Mouse (Mus musculus): ENCODE measurements around the gene Rnf11. TPM values are rescaled to one million over a fixed set of nuclear protein-coding genes. Genes with fewer than 3 reads are reported as not detected.

Gene Rnf11
- polyA plus RNA-seq, 1 experiment: 16.1 TPM

GRCm38 (mm10) chr4:109432668-109433375, 51.7 kb downstream of the Rnf11 start:
- no peak overlapping the region for H3K27ac ChIP-seq (ENCODE audit: control insufficient read depth, insufficient read depth, low read length)
- H3K36me3 ChIP-seq (ENCODE audit: control insufficient read depth, insufficient read depth, low read length): no peaks in the 10 kb centered on the region
- WGBS: 93% methylated on average over 16 of the region's 16 CpGs
- H3K27me3 ChIP-seq (ENCODE audit: control insufficient read depth, insufficient read depth, low read length): no peaks in the 10 kb centered on the region
- H3K4me3 ChIP-seq (ENCODE audit: control insufficient read depth, insufficient read depth, low read length): no peak overlapping the region
- TF ChIP-seq POLR2A (IDR thresholded peaks at IDR 0.05; ENCODE audit: control insufficient read depth, extremely low read depth, insufficient read depth, low read length, poor library complexity) (no peak), CTCF (IDR thresholded peaks at IDR 0.05; ENCODE audit: borderline replicate concordance, control insufficient read depth, extremely low read depth, insufficient read depth, low read length, poor library complexity) (no peak)
- H3K4me1 ChIP-seq (replicated peaks; ENCODE audit: control insufficient read depth, insufficient read depth, low read length): no peaks in the 10 kb centered on the region; the same call in 1 of the 2 replicates
- DNase-seq: no peak

DNA sequence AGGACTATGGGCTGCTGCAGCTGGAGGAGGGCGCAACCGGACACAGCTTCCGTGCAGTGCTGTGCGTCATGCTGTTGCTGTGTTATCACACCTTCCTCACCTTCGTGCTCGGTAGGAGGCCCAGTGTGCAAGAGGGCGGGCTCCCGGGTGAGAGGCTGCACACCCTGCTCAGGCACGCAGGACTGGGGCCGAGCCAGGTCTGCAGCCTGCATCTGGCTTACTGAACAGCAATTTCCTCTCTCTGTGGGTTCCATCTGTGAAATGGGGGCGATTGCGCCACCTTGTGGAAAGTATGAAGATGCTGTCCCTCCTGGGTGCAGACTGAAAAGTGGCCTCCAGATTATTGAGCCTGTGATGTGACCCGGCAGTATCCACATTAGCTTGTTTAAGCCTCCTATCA, 53.7 kb downstream of the Rnf11 start:
- H3K4me3 ChIP-seq (ENCODE audit: control insufficient read depth, insufficient read depth, low read length): no peak overlapping the region

DNA sequence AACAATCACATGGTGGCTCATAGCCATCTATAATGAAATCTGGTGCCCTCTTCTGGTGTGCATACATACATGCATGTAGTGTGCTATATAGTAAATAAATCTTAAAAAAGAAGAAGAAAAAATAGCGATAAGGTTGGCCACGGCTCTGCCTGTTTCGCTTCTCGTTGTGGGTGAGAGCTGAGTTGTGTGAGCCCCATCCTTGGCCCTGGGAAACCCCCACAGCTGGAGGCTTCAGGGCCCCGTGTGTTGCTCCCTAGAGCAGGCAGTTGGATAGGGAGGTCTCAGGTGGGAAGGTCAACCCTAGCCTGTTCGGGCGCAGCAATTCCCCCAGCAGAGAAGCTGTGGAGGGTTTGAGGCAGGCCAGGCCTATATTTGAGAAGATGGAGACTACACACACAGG, 54.3 kb downstream of the Rnf11 start:
- no peaks in the 10 kb centered on the region for H3K36me3 ChIP-seq (ENCODE audit: control insufficient read depth, insufficient read depth, low read length)
- no peaks in the 10 kb centered on the region; the same call in 1 of the 2 replicates for H3K4me1 ChIP-seq (replicated peaks; ENCODE audit: control insufficient read depth, insufficient read depth, low read length)
- TF ChIP-seq CTCF (IDR thresholded peaks at IDR 0.05; ENCODE audit: borderline replicate concordance, control insufficient read depth, extremely low read depth, insufficient read depth, low read length, poor library complexity) (no peak), POLR2A (IDR thresholded peaks at IDR 0.05; ENCODE audit: control insufficient read depth, extremely low read depth, insufficient read depth, low read length, poor library complexity) (no peak)
- no peaks in the 10 kb centered on the region for H3K27me3 ChIP-seq (ENCODE audit: control insufficient read depth, insufficient read depth, low read length)
- no peak for DNase-seq
- no peak overlapping the region for H3K27ac ChIP-seq (ENCODE audit: control insufficient read depth, insufficient read depth, low read length)
- no peak overlapping the region for H3K4me3 ChIP-seq (ENCODE audit: control insufficient read depth, insufficient read depth, low read length)
- 87% methylated on average over 7 of the region's 7 CpGs for WGBS

More for the DNA sequence above, 53.7 kb downstream of the Rnf11 start:
- WGBS: 47% methylated on average over 13 of the region's 13 CpGs
- H3K36me3 ChIP-seq (ENCODE audit: control insufficient read depth, insufficient read depth, low read length): no peaks in the 10 kb centered on the region
- TF ChIP-seq POLR2A (IDR thresholded peaks at IDR 0.05; ENCODE audit: control insufficient read depth, extremely low read depth, insufficient read depth, low read length, poor library complexity): no peak
- peak; percentile 64; the same call in 1 of the 2 replicates for TF ChIP-seq CTCF (IDR thresholded peaks at IDR 0.05; ENCODE audit: borderline replicate concordance, control insufficient read depth, extremely low read depth, insufficient read depth, low read length, poor library complexity)
- no peaks in the 10 kb centered on the region; the same call in 1 of the 2 replicates for H3K4me1 ChIP-seq (replicated peaks; ENCODE audit: control insufficient read depth, insufficient read depth, low read length)
- DNase-seq: peak; percentile 48
- no peak overlapping the region for H3K27ac ChIP-seq (ENCODE audit: control insufficient read depth, insufficient read depth, low read length)
- H3K27me3 ChIP-seq (ENCODE audit: control insufficient read depth, insufficient read depth, low read length): no peaks in the 10 kb centered on the region

GRCm38 (mm10) chr4:109427058-109427457, 57.5 kb downstream of the Rnf11 start:
- Histone ChIP-seq H3K36me3 (ENCODE audit: control insufficient read depth, insufficient read depth, low read length) (no peaks in the 10 kb centered on the region), H3K4me3 (ENCODE audit: control insufficient read depth, insufficient read depth, low read length) (no peak overlapping the region), H3K27ac (ENCODE audit: control insufficient read depth, insufficient read depth, low read length) (no peak overlapping the region), H3K4me1 (replicated peaks; ENCODE audit: control insufficient read depth, insufficient read depth, low read length) (no peaks in the 10 kb centered on the region), H3K27me3 (ENCODE audit: control insufficient read depth, insufficient read depth, low read length) (no peaks in the 10 kb centered on the region)
- TF ChIP-seq CTCF (IDR thresholded peaks at IDR 0.05; ENCODE audit: borderline replicate concordance, control insufficient read depth, extremely low read depth, insufficient read depth, low read length, poor library complexity) (no peak), POLR2A (IDR thresholded peaks at IDR 0.05; ENCODE audit: control insufficient read depth, extremely low read depth, insufficient read depth, low read length, poor library complexity) (no peak)
- no peak for DNase-seq
- WGBS: 74% methylated on average over 1 of the region's 1 CpGs

- Histone ChIP-seq H3K36me3 (ENCODE audit: control insufficient read depth, insufficient read depth, low read length) (no peaks in the 10 kb centered on the region), H3K4me3 (ENCODE audit: control insufficient read depth, insufficient read depth, low read length) (no peak overlapping the region), H3K27ac (ENCODE audit: control insufficient read depth, insufficient read depth, low read length) (no peak overlapping the region), H3K4me1 (replicated peaks; ENCODE audit: control insufficient read depth, insufficient read depth, low read length) (no peaks in the 10 kb centered on the region), H3K27me3 (ENCODE audit: control insufficient read depth, insufficient read depth, low read length) (no peaks in the 10 kb centered on the region)
- TF ChIP-seq POLR2A (IDR thresholded peaks at IDR 0.05; ENCODE audit: control insufficient read depth, extremely low read depth, insufficient read depth, low read length, poor library complexity) (no peak), CTCF (IDR thresholded peaks at IDR 0.05; ENCODE audit: borderline replicate concordance, control insufficient read depth, extremely low read depth, insufficient read depth, low read length, poor library complexity) (no peak)
- no peak for DNase-seq
- 90% methylated on average over 2 of the region's 2 CpGs for WGBS
These were observed 61.1 kb downstream of the Rnf11 start for GRCm38 (mm10) chr4:109423438-109423837.

- no peak for TF ChIP-seq POLR2A (IDR thresholded peaks at IDR 0.05; ENCODE audit: control insufficient read depth, extremely low read depth, insufficient read depth, low read length, poor library complexity)
- TF ChIP-seq CTCF (IDR thresholded peaks at IDR 0.05; ENCODE audit: borderline replicate concordance, control insufficient read depth, extremely low read depth, insufficient read depth, low read length, poor library complexity): no peak
- no peaks in the 10 kb centered on the region for H3K27me3 ChIP-seq (ENCODE audit: control insufficient read depth, insufficient read depth, low read length)
- H3K27ac ChIP-seq (ENCODE audit: control insufficient read depth, insufficient read depth, low read length): no peak overlapping the region
- 95% methylated on average over 6 of the region's 6 CpGs for WGBS
- no peaks in the 10 kb centered on the region for H3K4me1 ChIP-seq (replicated peaks; ENCODE audit: control insufficient read depth, insufficient read depth, low read length)
- no peaks in the 10 kb centered on the region for H3K36me3 ChIP-seq (ENCODE audit: control insufficient read depth, insufficient read depth, low read length)
- no peak overlapping the region for H3K4me3 ChIP-seq (ENCODE audit: control insufficient read depth, insufficient read depth, low read length)
- no peak for DNase-seq
These were observed 62.1 kb downstream of the Rnf11 start for GRCm38 (mm10) chr4:109422436-109422835.

Measured in thymus, adult 2 months (tissue).